Mouse (Mus musculus) lung, embryonic 15.5 days (tissue): ENCODE measurements at regions not wholly inside any gene's neighbourhood (a gene's known extent, or its start where the extent isn't known, plus 50 kb on each side); places are given as distances from the start of the nearest gene placed in this dataset.

ENCODE experiments used
- ATAC-seq: fragments of 200-750 bp; cut with Nextera tagmentation; 2 replicates; pipeline ENCODE4 v1.8.0; 2017; ENCODE audit warnings: moderate number of reproducible peaks, borderline replicate concordance; ENCODE audit not compliant: low FRiP score, low TSS enrichment; ENCODE audit errors: extremely low read depth
- H3K27ac ChIP-seq: fragments of 300-500 bp; sonication (generic); 2 replicates; pipeline ENCODE4 v1.5.1; 2015; ENCODE audit warnings: moderate library complexity, mild to moderate bottlenecking, inconsistent platforms
- H3K27me3 ChIP-seq: fragments of 300-500 bp; sonication (generic); 2 replicates; pipeline ENCODE4 v1.6.1; 2015; ENCODE audit warnings: inconsistent platforms
- H3K36me3 ChIP-seq: fragments of 300-500 bp; sonication (generic); 2 replicates; pipeline ENCODE4 v1.6.1; 2015; ENCODE audit warnings: inconsistent platforms
- H3K4me1 ChIP-seq: fragments of 300-500 bp; sonication (generic); 2 replicates; pipeline ENCODE4 v1.6.1; 2015; ENCODE audit warnings: inconsistent platforms
- H3K4me2 ChIP-seq: fragments of 300-500 bp; sonication (generic); 2 replicates; pipeline ENCODE4 v1.6.1; 2015; ENCODE audit warnings: inconsistent platforms, mild to moderate bottlenecking, moderate library complexity
- H3K4me3 ChIP-seq: fragments of 300-500 bp; sonication (generic); 2 replicates; pipeline ENCODE4 v1.5.1; 2015; ENCODE audit warnings: mild to moderate bottlenecking, inconsistent platforms
- H3K9ac ChIP-seq: fragments of 300-500 bp; sonication (generic); 2 replicates; pipeline ENCODE4 v1.6.1; 2015; ENCODE audit warnings: inconsistent platforms
- H3K9me3 ChIP-seq: fragments of 300-500 bp; sonication (generic); 2 replicates; pipeline ENCODE4 v1.6.1; 2016; ENCODE audit warnings: inconsistent platforms
- WGBS: fragments of 180-500 bp; shearing (Covaris S2); methylation state at CpG from one replicate; pipeline ENCODE4 v1.1.7; 2015; 5-methylcytosine and 5-hydroxymethylcytosine counted together

DNA sequence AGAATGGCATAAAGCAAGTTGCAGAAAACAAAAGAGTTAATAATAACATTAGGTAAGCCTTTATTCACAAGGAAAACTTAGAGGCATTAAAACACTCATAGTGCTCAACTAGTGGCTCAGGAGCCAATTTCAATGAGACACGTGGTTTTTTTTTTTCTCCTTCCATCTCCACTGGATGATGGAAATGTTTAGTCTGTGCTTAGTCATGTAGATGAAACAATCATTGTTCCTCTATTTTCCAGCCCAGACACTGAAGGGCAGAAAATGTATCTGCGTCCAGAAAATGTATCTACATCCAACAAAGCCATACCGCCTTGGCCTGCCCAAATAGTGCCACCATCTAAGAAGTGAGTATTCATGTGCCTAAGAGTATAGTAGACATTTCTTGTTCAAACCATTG is 184.0 kb downstream of the Btg1 start:
- H3K9me3 ChIP-seq, result no peaks in the 10 kb centered on the region
- H3K9ac ChIP-seq, result no peak overlapping the region
- WGBS, result 81% methylated on average over 3 of the region's 3 CpGs
- no peak for ATAC-seq
- no peaks in the 10 kb centered on the region for H3K4me1 ChIP-seq
- no peak overlapping the region for H3K4me3 ChIP-seq
- no peak overlapping the region for H3K4me2 ChIP-seq
- H3K27ac ChIP-seq, result no peak overlapping the region
- H3K36me3 ChIP-seq, result no peaks in the 10 kb centered on the region
- H3K27me3 ChIP-seq, result no peaks in the 10 kb centered on the region

DNA sequence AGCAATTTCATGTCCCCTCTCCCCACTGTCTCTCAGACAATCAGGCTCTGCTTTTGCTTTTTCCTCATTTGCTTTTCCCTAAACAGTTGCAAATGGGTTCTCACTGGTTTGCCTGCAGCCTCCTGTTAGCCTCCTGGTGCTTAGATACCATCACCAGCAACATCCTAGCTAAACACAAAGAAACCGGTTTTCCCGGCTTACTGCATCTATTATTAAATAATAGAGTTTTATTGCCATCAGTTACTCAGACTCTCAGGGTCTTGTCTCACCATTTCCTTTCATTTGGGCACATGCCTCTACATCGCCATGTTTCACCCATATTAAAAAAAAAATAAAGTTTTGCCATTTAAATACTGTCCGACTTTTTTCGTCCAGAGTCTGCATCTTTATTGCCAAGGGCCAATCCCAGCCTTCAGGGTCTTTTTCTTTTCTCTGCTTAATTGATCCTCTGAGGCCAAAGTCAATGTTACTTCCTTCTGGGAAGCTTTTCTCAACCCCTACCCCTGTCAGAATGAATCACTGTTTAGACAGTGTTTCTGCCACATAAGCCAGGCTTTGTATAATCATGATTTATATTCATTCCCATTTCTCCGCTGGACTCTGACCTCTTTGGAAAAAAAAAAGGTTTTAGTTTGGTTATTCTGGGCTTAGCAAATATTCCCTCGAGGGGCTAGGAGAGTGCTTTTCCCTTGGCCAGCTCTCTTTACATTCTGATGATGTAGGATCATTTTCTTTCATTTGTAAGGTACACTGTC is 187.4 kb downstream of the Btg1 start:
- Histone ChIP-seq H3K4me3 (no peak overlapping the region), H3K9me3 (no peaks in the 10 kb centered on the region), H3K4me2 (no peak overlapping the region), H3K27me3 (no peaks in the 10 kb centered on the region), H3K36me3 (no peaks in the 10 kb centered on the region), H3K27ac (no peak overlapping the region), H3K4me1 (no peaks in the 10 kb centered on the region), H3K9ac (no peak overlapping the region)
- 49% methylated on average over 7 of the region's 7 CpGs for WGBS
- ATAC-seq, result no peak

DNA sequence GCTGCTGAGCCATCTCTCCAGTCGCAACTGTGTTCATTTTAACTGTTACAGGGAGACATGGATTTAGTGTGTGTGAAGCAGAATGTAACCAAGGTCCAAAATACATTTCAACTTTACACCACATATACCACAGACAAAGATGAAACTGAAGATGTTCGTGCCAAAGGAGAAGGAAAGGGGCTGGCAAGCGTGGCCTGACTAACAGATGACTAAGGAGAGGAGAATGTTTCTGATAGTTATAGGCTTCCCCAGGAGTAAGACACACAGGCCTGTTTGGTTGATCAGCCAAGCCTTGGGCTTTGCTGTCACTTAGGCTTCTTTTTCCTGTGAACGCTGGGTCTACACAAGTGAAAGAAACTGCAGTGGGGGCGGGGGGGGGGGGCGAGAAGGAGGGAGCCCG is 189.8 kb downstream of the Btg1 start:
- Histone ChIP-seq H3K27ac (no peak overlapping the region), H3K9me3 (no peaks in the 10 kb centered on the region), H3K27me3 (no peaks in the 10 kb centered on the region), H3K9ac (no peak overlapping the region), H3K4me2 (no peak overlapping the region), H3K4me1 (no peaks in the 10 kb centered on the region), H3K4me3 (no peak overlapping the region), H3K36me3 (no peaks in the 10 kb centered on the region)
- no peak for ATAC-seq
- WGBS, result 54% methylated on average over 7 of the region's 7 CpGs

DNA sequence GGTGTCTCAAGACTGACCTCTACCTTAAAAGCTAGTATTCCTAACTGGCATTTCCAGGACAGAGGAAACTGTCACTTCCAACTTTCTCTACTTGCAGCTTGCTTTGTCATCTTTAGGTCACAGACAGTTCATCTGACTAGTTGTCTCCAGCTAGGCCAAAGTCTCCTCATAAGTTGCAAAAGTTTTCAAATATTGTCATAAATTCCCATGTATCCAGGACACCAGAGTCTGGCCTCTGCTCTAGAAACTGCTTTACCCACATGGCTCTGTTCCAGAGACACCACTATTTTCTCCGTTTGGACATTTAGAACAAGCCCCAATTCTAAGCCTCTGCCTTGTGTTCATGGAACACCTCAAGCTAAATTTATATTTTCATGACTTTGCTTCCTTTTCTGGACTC is 205.0 kb downstream of the Btg1 start:
- Histone ChIP-seq H3K9ac (no peak overlapping the region), H3K4me3 (no peak overlapping the region), H3K27me3 (no peaks in the 10 kb centered on the region), H3K27ac (peak overlapping the region; percentile 45; the same call in 1 of the 2 replicates), H3K4me1 (peaks cover 20% of the 10 kb centered on the region), H3K9me3 (no peaks in the 10 kb centered on the region), H3K36me3 (no peaks in the 10 kb centered on the region), H3K4me2 (no peak overlapping the region)
- no peak for ATAC-seq
- WGBS, result 44% methylated on average over 1 of the region's 1 CpGs

DNA sequence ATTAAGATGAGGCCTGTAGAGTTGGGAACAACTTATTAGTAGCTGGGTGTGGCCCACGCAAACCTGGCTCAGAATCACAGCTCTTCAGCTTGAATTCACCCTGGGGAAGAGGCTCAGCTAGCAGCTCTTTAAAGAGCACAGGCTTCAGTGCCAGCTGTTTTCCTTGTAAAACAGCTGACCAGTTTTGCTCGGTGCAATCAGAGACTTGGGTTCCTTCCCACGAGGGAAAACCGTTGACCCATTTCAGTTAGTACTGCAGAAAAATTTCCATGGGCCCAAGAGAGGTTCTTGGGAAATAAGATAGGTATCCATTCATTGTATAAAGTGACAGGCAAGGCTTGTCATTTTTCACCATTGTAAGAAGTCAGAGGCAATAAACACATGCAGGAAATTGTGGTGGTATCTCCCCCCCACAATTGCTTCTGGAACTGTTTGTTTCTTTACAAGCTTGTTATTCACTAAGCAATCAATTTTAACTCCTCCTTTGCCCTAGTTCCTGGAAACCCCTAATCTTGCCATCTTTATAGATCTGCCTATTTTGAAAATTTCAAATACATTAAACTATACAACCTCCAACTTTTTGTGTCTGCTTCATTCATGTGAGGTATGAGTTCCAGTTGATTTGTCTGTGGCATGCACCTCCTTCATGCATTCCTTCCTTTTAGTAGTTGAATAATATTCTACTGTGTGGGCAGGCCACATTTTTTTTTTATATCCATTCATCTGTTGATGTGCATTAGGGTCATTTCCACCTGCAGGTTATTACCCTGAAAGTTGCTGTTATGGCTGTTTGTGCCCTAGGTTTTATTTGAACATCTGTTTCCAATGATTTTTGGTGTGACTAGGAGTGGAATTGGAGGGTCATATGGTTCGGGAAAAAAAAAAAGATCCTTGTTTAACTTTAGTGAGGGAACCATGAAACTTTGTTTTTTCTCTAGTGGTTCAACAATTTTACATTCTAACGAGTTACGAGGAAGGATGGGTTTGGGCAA is 205.8 kb downstream of the Btg1 start:
- 58% methylated on average over 7 of the region's 7 CpGs for whole genome bisulfite sequencing
- no peak for ATAC-seq

DNA sequence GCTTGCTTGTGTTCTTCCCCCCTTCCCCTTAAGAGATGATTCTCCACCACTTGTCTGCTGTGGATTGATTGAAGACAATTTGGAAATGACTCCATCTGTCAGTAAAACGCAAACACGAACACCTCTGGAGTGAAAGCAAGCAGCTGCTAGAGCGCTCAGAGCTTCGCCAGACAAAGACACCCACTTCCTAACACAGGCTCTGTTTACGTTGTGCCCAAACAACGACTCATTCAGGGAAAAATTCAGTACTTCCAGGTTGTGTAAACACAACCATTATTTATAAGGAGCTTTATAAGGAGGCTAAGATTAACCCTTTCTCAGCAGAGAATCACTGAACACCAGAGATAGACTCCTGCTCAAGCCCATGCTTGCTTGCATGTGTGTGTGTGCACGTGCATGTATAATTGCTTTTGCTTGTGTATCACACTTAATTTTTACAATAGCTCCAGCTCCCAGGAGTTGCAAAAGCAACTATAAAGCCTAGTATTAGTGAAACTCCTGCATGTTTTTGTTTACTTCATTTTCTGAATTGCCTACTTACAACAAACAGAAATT is 209.5 kb downstream of the Btg1 start:
- no peaks in the 10 kb centered on the region for H3K36me3 ChIP-seq
- WGBS, result 9% methylated on average over 7 of the region's 7 CpGs
- H3K9ac ChIP-seq, result no peak overlapping the region
- no peaks in the 10 kb centered on the region for H3K27me3 ChIP-seq
- H3K9me3 ChIP-seq, result no peaks in the 10 kb centered on the region
- peaks cover 20% of the 10 kb centered on the region for H3K4me1 ChIP-seq
- H3K4me2 ChIP-seq, result peak overlapping the region; percentile 42
- ATAC-seq, result no peak
- H3K27ac ChIP-seq, result 0 out of 2 replicates have a peak overlapping the region, but pooled peaks have one; percentile 4
- H3K4me3 ChIP-seq, result no peak overlapping the region

More for the DNA sequence above, 205.8 kb downstream of the Btg1 start:
- Histone ChIP-seq H3K9ac (no peak overlapping the region), H3K4me1 (peaks cover 20% of the 10 kb centered on the region), H3K4me2 (no peak overlapping the region), H3K9me3 (no peaks in the 10 kb centered on the region), H3K4me3 (no peak overlapping the region), H3K36me3 (no peaks in the 10 kb centered on the region), H3K27me3 (no peaks in the 10 kb centered on the region), H3K27ac (peak overlapping the region; percentile 45)

DNA sequence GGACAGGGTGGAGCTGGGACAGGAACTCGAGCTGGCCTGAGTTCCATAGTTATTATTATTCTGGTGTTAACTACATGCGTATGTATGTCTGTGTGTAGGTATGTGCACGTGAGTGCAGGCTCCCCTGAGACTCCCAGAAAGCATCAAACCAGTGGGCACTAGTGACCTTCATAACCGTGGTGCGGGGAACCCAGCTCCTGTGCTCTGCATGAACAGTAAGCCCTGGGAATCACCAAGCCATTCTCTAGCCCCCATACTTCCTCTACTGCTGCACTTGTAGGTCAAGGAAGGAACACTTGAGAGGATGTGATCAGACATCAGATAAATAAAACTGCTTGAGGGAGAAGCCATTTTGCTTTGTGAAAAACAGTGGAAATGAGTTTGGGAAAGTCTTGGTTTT is 211.2 kb downstream of the Btg1 start:
- Histone ChIP-seq H3K9me3 (no peaks in the 10 kb centered on the region), H3K36me3 (no peaks in the 10 kb centered on the region), H3K27me3 (no peaks in the 10 kb centered on the region), H3K4me3 (no peak overlapping the region), H3K9ac (no peak overlapping the region), H3K27ac (no peak overlapping the region), H3K4me1 (peaks cover 11% of the 10 kb centered on the region), H3K4me2 (no peak overlapping the region)
- no peak for ATAC-seq
- 76% methylated on average over 5 of the region's 5 CpGs for WGBS

DNA sequence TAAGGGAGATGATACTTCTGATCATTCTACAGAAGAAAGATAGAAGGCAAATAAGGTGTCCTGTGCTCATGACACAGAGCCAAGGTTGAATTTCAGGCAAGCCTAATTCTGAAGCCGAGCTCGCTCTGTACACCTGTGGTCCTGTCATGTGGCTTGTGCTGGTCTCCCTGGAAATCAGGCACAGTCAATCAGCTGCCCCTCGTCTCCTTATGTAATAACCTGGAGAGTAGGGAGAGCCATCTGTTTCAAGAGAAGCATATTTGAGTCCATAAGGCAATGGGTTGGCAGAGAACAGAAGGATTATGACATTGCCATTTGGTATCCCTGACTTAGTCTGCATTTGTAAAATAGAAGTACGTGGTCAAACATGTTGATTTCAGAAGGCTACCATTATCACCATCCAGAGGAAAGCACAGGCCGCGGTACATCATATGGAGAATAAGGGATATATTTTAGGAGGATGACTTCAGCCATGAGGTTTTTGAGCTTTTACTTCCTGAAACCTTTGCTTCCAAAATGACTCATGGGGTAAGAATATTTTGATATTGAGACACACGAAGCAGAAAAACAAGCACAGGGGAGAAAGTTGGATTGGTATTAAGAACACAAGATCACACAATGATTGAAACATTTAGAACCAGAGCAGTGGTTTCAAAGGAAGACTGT is 211.9 kb downstream of the Btg1 start:
- ATAC-seq, result no peak
- no peak overlapping the region for H3K4me2 ChIP-seq
- H3K27ac ChIP-seq, result no peak overlapping the region
- H3K4me1 ChIP-seq, result peaks cover 11% of the 10 kb centered on the region
- H3K9ac ChIP-seq, result no peak overlapping the region
- H3K27me3 ChIP-seq, result no peaks in the 10 kb centered on the region
- 85% methylated on average over 7 of the region's 7 CpGs for WGBS
- H3K4me3 ChIP-seq, result no peak overlapping the region
- H3K9me3 ChIP-seq, result no peaks in the 10 kb centered on the region
- no peaks in the 10 kb centered on the region for H3K36me3 ChIP-seq

DNA sequence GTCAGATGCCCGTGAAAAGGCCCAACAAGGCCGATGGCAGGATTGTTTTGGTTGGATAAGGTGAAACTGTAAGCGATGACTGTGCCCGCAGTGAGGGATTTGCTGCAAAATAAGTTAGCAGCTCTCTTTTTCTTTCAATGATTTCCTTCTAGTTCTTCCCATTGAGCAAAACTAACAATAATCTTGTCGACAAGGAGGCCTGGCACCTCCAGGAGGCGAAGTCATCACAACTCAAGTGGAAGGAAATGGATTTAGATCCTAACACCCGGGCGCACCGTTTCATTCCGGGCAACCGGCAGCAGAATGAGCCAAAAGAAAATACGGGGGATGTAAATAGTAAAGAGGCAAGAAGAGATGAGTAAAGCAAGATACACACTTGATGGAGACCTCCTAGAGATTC is 214.3 kb downstream of the Btg1 start:
- ATAC-seq, result no peak
- peaks cover 6% of the 10 kb centered on the region; the same call in 1 of the 2 replicates for H3K4me1 ChIP-seq
- no peaks in the 10 kb centered on the region for H3K9me3 ChIP-seq
- H3K36me3 ChIP-seq, result no peaks in the 10 kb centered on the region
- no peak overlapping the region for H3K27ac ChIP-seq
- no peak overlapping the region for H3K4me3 ChIP-seq
- H3K4me2 ChIP-seq, result no peak overlapping the region
- 87% methylated on average over 12 of the region's 12 CpGs for WGBS
- H3K27me3 ChIP-seq, result no peaks in the 10 kb centered on the region
- no peak overlapping the region for H3K9ac ChIP-seq

DNA sequence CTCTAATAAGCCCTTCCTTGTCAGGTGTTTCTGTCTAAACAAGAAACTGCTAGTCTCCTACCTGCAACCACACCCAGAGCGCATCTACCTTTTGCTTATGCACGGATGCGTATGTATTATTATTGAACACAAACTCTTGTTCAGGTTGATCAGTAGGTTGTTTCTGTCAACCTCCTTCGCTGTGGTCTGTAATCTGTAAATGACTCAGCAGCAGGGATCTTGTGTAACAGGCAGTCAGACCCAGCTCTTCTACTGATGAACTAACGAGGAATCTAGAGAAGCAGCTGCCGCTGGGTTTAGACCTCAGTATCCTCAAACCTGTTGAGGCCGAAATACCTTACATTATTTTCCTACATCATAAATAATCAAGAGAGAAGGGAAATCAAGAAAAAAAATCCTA is 220.4 kb downstream of the Btg1 start:
- no peaks in the 10 kb centered on the region for H3K27me3 ChIP-seq
- ATAC-seq, result no peak
- H3K4me2 ChIP-seq, result no peak overlapping the region
- 86% methylated on average over 7 of the region's 7 CpGs for whole genome bisulfite sequencing
- H3K4me1 ChIP-seq, result no peaks in the 10 kb centered on the region
- H3K4me3 ChIP-seq, result no peak overlapping the region
- H3K36me3 ChIP-seq, result no peaks in the 10 kb centered on the region
- H3K27ac ChIP-seq, result no peak overlapping the region
- H3K9ac ChIP-seq, result no peak overlapping the region
- no peaks in the 10 kb centered on the region for H3K9me3 ChIP-seq

DNA sequence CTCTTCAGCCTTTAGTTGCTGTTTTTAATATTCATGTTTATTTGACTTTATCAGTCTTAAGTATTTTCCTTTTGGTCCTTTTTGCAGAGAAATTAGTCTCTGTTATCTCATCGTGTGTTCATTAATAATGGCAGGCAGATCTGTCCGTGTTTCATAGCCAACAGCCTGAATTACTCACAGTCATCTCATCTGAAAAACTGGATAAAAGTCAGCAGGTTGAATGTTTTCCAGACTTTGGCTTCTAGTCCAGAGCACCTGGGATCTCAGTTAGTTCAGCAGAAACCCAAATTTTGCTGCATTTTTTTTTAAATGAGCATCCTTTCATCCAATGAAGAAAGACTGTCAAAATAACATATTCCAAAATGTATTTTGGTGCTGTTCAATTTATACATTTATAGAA is 224.3 kb downstream of the Btg1 start:
- H3K4me1 ChIP-seq, result no peaks in the 10 kb centered on the region
- no peaks in the 10 kb centered on the region for H3K27me3 ChIP-seq
- 39% methylated on average over 2 of the region's 2 CpGs for WGBS

More for the DNA sequence above, 224.3 kb downstream of the Btg1 start:
- Histone ChIP-seq H3K4me2 (no peak overlapping the region), H3K9me3 (no peaks in the 10 kb centered on the region), H3K27ac (no peak overlapping the region), H3K36me3 (no peaks in the 10 kb centered on the region), H3K9ac (no peak overlapping the region), H3K4me3 (no peak overlapping the region)
- no peak for ATAC-seq
